Mouse (Mus musculus) C2C12 (cell line): Measurements from ENCODE around the gene Nfam1. TPM values are rescaled to one million over a fixed set of nuclear protein-coding genes. Genes with fewer than 3 reads are reported as not detected.

Experiments
- H3K27me3 ChIP-seq: one replicate; pipeline ENCODE4 v1.6.1; 2011; ENCODE audit not compliant: control insufficient read depth, insufficient read depth, insufficient read length
- H3K36me3 ChIP-seq: one replicate; pipeline ENCODE4 v1.6.1; 2011; ENCODE audit not compliant: control insufficient read depth, insufficient read depth
- H3K4me3 ChIP-seq: one replicate; pipeline ENCODE4 v1.5.1; 2011; ENCODE audit warnings: mild to moderate bottlenecking, control low read depth; ENCODE audit not compliant: poor library complexity, insufficient read depth, severe bottlenecking
- H3K79me2 ChIP-seq: one replicate; pipeline ENCODE4 v1.6.1; 2011; ENCODE audit not compliant: control insufficient read depth, insufficient read depth
- H3K79me3 ChIP-seq: one replicate; pipeline ENCODE4 v1.6.1; 2011; ENCODE audit warnings: low read depth, control low read depth
- H3ac ChIP-seq: one replicate; pipeline ENCODE3; 2011; ENCODE audit warnings: low read depth; ENCODE audit not compliant: control insufficient read depth, insufficient read length
- CEBPB ChIP-seq: IDR thresholded peaks from one replicate; pipeline ENCODE4 v1.6.1; 2011; ENCODE audit warnings: low read depth, mild to moderate bottlenecking, control low read depth, moderate library complexity
- CTCF ChIP-seq: IDR thresholded peaks from one replicate; pipeline ENCODE4 v1.5.1; 2011; ENCODE audit not compliant: control insufficient read depth, insufficient read depth, insufficient read length
- FOSL1 ChIP-seq: IDR thresholded peaks from one replicate; pipeline ENCODE4 v1.8.0; 2011; ENCODE audit warnings: mild to moderate bottlenecking, low read length; ENCODE audit not compliant: poor library complexity, insufficient read depth, severe bottlenecking
- MAX ChIP-seq: IDR thresholded peaks from one replicate; pipeline ENCODE4 v1.6.1; 2011; ENCODE audit warnings: mild to moderate bottlenecking, control low read depth
- MYOD1 ChIP-seq: IDR thresholded peaks from one replicate; pipeline ENCODE4 v1.6.1; 2011; ENCODE audit warnings: low read depth; ENCODE audit not compliant: control insufficient read depth, insufficient read length
- MYOG ChIP-seq: IDR thresholded peaks from one replicate; pipeline ENCODE4 v1.6.1; 2011; ENCODE audit not compliant: control insufficient read depth, insufficient read length; ENCODE audit errors: extremely low read depth
- USF1 ChIP-seq: IDR thresholded peaks from one replicate; pipeline ENCODE4 v1.6.1; 2011; ENCODE audit warnings: low read depth, mild to moderate bottlenecking, control low read depth, moderate library complexity
- polyA plus RNA-seq: library from polyadenylated mRNA; unstranded; fragments of >200 nt; fragmentation: generic; extraction: Trizol; gene quantifications from one replicate; pipeline ENCODE4 v1.2.1, GENCODE M21; 2012; ENCODE audit warnings: missing spikeins

The Nfam1 gene
- polyA plus RNA-seq, 1 experiment = 0.01 TPM

DNA sequence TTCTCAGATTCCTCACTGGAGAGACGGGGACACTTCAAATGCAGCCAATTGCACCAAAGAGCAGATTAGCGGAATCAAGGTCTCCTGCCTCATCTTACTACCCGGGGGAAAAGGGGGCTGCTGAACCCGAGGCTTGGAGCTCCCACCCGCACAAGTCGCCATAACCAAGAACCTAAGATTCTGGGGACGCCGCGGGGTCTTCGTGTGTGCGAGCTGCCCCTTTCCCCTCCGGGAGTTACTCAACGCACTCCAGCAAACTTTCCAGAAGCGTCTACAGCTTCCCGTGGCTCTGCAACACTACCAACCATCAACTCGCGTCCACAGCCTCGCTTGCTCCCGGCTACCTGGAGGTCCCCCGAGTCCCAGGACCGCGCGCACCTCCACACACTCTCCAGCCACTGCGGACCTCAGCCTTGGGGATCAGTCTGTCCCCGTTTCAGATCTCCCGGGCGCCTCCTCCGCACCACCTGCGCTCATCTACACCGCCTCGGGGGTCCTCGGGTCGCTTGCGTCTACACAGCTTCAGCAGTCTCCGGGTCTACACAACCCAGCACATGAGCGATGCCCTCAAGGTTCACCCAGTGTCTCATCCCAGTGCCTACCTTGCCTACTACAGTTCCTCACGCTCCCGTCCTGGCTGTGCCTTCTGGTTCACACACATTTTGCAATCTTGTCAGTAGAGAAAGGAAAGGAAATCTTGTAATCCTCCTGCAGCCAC is 45.9 kb downstream of the Nfam1 start:
- no peak overlapping the region for H3K4me3 ChIP-seq
- peaks cover 68% of the 10 kb centered on the region for H3K27me3 ChIP-seq
- no peaks in the 10 kb centered on the region for H3K79me3 ChIP-seq
- H3K79me2 ChIP-seq = no peaks in the 10 kb centered on the region
- peak overlapping the region; percentile 53 for H3ac ChIP-seq
- no peaks in the 10 kb centered on the region for H3K36me3 ChIP-seq
- no peak for TF ChIP-seq MAX
- no peak for TF ChIP-seq USF1
- no peak for TF ChIP-seq FOSL1
- no peak for TF ChIP-seq MYOD1
- no peak for TF ChIP-seq MYOG
- TF ChIP-seq CEBPB = no peak
- TF ChIP-seq CTCF = no peak

DNA sequence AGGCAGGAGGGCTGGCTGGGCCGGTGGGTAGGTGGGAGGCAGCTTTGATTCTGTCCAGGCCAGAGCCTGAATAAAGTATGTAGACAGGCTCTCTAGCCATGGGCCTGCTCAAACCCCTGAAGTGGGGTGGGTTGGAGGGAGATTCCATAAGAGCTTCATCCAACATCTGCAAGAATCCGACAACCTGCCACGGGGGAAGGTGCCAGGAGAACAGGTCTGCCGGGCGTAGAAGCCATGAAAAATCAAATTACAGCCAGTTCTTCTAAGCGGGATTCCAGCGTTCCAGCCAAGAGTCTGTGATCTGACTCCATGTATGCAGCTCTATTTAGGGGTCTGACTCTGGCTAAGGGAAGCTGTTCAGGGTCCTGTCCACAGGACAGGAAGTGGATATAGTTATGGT is 48.5 kb downstream of the Nfam1 start:
- H3K27me3 ChIP-seq = peaks cover 70% of the 10 kb centered on the region
- H3K36me3 ChIP-seq = no peaks in the 10 kb centered on the region
- no peak overlapping the region for H3ac ChIP-seq
- H3K79me2 ChIP-seq = no peaks in the 10 kb centered on the region
- H3K79me3 ChIP-seq = no peaks in the 10 kb centered on the region
- no peak overlapping the region for H3K4me3 ChIP-seq
- TF ChIP-seq MYOG (no peak), MAX (no peak), USF1 (no peak), CTCF (no peak), FOSL1 (no peak), MYOD1 (no peak), CEBPB (no peak)

GRCm38 (mm10) chr15:82984097-82984496 is 49.0 kb downstream of the Nfam1 start:
- H3K79me2 ChIP-seq = no peaks in the 10 kb centered on the region
- H3K27me3 ChIP-seq = peaks cover 72% of the 10 kb centered on the region
- H3K4me3 ChIP-seq = no peak overlapping the region
- no peaks in the 10 kb centered on the region for H3K36me3 ChIP-seq
- H3K79me3 ChIP-seq = no peaks in the 10 kb centered on the region
- TF ChIP-seq CTCF (no peak), FOSL1 (no peak), CEBPB (no peak), MAX (no peak), MYOD1 (no peak), MYOG (no peak), USF1 (no peak)
- H3ac ChIP-seq = no peak overlapping the region

GRCm38 (mm10) chr15:82983416-82984026 is 49.6 kb downstream of the Nfam1 start:
- Histone ChIP-seq H3K4me3 (no peak overlapping the region), H3K27me3 (peaks cover 78% of the 10 kb centered on the region), H3K36me3 (no peaks in the 10 kb centered on the region), H3K79me2 (no peaks in the 10 kb centered on the region), H3K79me3 (no peaks in the 10 kb centered on the region), H3ac (no peak overlapping the region)
- TF ChIP-seq MYOG = no peak
- TF ChIP-seq CEBPB = no peak
- no peak for TF ChIP-seq USF1
- no peak for TF ChIP-seq FOSL1
- TF ChIP-seq MAX = no peak
- no peak for TF ChIP-seq CTCF
- TF ChIP-seq MYOD1 = no peak

- TF ChIP-seq MYOD1 (no peak), USF1 (no peak), CEBPB (no peak), FOSL1 (no peak), MAX (no peak), MYOG (no peak), CTCF (no peak)
- no peaks in the 10 kb centered on the region for H3K79me3 ChIP-seq
- H3K4me3 ChIP-seq = no peak overlapping the region
- no peak overlapping the region for H3ac ChIP-seq
- H3K36me3 ChIP-seq = no peaks in the 10 kb centered on the region
- peaks cover 81% of the 10 kb centered on the region for H3K27me3 ChIP-seq
- H3K79me2 ChIP-seq = no peaks in the 10 kb centered on the region
These were observed 50.2 kb downstream of the Nfam1 start for GRCm38 (mm10) chr15:82982724-82983415.

GRCm38 (mm10) chr15:82981676-82982520 is 51.2 kb downstream of the Nfam1 start:
- H3K79me3 ChIP-seq = no peaks in the 10 kb centered on the region
- H3K4me3 ChIP-seq = no peak overlapping the region
- no peaks in the 10 kb centered on the region for H3K79me2 ChIP-seq
- no peak for TF ChIP-seq MYOD1
- no peak for TF ChIP-seq CTCF
- TF ChIP-seq CEBPB = no peak
- TF ChIP-seq USF1 = no peak
- no peak for TF ChIP-seq MAX
- TF ChIP-seq FOSL1 = no peak
- TF ChIP-seq MYOG = no peak
- H3K36me3 ChIP-seq = no peaks in the 10 kb centered on the region
- peaks cover 85% of the 10 kb centered on the region for H3K27me3 ChIP-seq
- no peak overlapping the region for H3ac ChIP-seq
